Mouse (Mus musculus): ENCODE data around the gene Cntn6. TPM values are rescaled to one million over a fixed set of nuclear protein-coding genes. Genes with fewer than 3 reads are reported as not detected.

The Cntn6 gene
- total and polyA plus RNA-seq, 3 experiments = 0.13 to 0.66 (median 0.30) TPM

DNA sequence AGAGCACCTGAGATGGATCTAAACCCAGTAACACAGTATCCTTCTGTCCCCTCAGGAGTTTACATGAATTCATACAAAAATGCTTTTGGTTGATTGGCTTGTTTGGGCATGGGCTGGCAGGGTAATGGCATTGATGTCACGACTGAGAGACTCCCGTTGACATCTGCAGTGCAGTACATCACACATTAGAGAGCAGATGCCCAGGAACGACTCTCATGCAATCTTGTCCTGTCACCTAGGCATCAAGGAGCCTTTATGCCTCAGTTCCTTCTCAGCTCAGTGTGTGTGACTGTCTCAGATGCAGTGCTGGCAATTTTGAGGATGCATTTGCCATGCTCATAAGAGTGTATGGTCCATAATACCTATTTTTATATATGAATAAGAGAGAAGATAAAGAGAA is 195.4 kb downstream of the Cntn6 start:
- DNase-seq (ENCODE audit: extremely low read depth) = no peak
- H3K36me3 ChIP-seq (replicated peaks in 1 of 2; ENCODE audit: control insufficient read depth in 1 of 2, insufficient read depth in 1 of 2, low read length in 1 of 2) = peaks cover 0 to 2% of the 10 kb centered on the region in 2 experiments
- in situ Hi-C loops (cut with MboI; ENCODE audit: low pct_ligation_motif_present, low pct_unique_long_range_greater_than_20kb, low sequenced_read_pairs) = no loop called here
- TF ChIP-seq SMC3 (IDR thresholded peaks at IDR 0.05; ENCODE audit: low read depth, low read length) (no peak), CHD1 (IDR thresholded peaks at IDR 0.05; ENCODE audit: low read depth, low read length) (no peak), MXI1 (IDR thresholded peaks at IDR 0.05; ENCODE audit: low read depth, low read length) (no peak), CTCF (conservative IDR thresholded peaks at IDR 0.05 in 1 of 2, IDR thresholded peaks at IDR 0.05 in 1 of 2; ENCODE audit: low read depth in 2 of 2, low read length in 2 of 2) (no peak), MAX (IDR thresholded peaks at IDR 0.05; ENCODE audit: low read length) (no peak), RAD21 (IDR thresholded peaks at IDR 0.05; ENCODE audit: low read depth, low read length) (no peak), USF2 (conservative IDR thresholded peaks at IDR 0.05; ENCODE audit: low read depth, low read length) (no peak), IRF4 (IDR thresholded peaks at IDR 0.05; ENCODE audit: low read depth, low read length) (no peak), E2F4 (IDR thresholded peaks at IDR 0.05; ENCODE audit: insufficient replicate concordance, low read depth, low read length) (no peak), USF1 (IDR thresholded peaks at IDR 0.05; ENCODE audit: low read depth, low read length) (no peak), TCF12 (IDR thresholded peaks at IDR 0.05; ENCODE audit: low read depth, low read length) (no peak), ETS1 (conservative IDR thresholded peaks at IDR 0.05; ENCODE audit: low read depth, low read length) (no peak), UBTF (IDR thresholded peaks at IDR 0.05; ENCODE audit: low read depth, low read length) (no peak), ZC3H11A (IDR thresholded peaks at IDR 0.05; ENCODE audit: low read depth, low read length) (no peak), PAX5 (IDR thresholded peaks at IDR 0.05; ENCODE audit: low read length) (no peak), NELFE (IDR thresholded peaks at IDR 0.05; ENCODE audit: low read depth, low read length) (no peak), NRF1 (IDR thresholded peaks at IDR 0.05; ENCODE audit: low read depth, low read length) (no peak), SIN3A (IDR thresholded peaks at IDR 0.05; ENCODE audit: low read length) (no peak), HCFC1 (IDR thresholded peaks at IDR 0.05; ENCODE audit: low read depth, low read length) (no peak)
- no peak overlapping the region for H3K4me3 ChIP-seq (replicated peaks in 1 of 3; ENCODE audit: low read depth in 2 of 3, low read length in 2 of 3, poor library complexity in 1 of 3)
- H3K9me3 ChIP-seq (replicated peaks; ENCODE audit: low read length) = peaks cover 2% of the 10 kb centered on the region
- dilution Hi-C loops (cut with MboI; ENCODE audit: extremely low pct_ligation_motif_present, extremely low pct_unique_long_range_greater_than_20kb, low sequenced_read_pairs) = no loop called here
- no peaks in the 10 kb centered on the region for H3K4me1 ChIP-seq (ENCODE audit: control insufficient read depth in 1 of 2, insufficient read depth in 2 of 2)
- no peaks in the 10 kb centered on the region for H3K79me2 ChIP-seq (replicated peaks; ENCODE audit: control insufficient read depth, extremely low read depth, insufficient read depth, poor library complexity, severe bottlenecking)
- H3K9ac ChIP-seq (ENCODE audit: insufficient read depth, low read depth) = no peak overlapping the region
- no peak overlapping the region for H3K27ac ChIP-seq (ENCODE audit: insufficient read depth, low read depth)
- H3K27me3 ChIP-seq (replicated peaks) = no peaks in the 10 kb centered on the region
- no peak overlapping the region for H3K4me2 ChIP-seq (ENCODE audit: insufficient read depth, low read depth, poor library complexity, severe bottlenecking)

GRCm38 (mm10) chr6:104688439-104689125 is 196.0 kb downstream of the Cntn6 start:
- Histone ChIP-seq H3K4me1 (ENCODE audit: control insufficient read depth in 1 of 2, insufficient read depth in 2 of 2) (no peaks in the 10 kb centered on the region), H3K4me2 (ENCODE audit: insufficient read depth, low read depth, poor library complexity, severe bottlenecking) (no peak overlapping the region), H3K27me3 (replicated peaks) (no peaks in the 10 kb centered on the region), H3K4me3 (replicated peaks in 1 of 3; ENCODE audit: low read depth in 2 of 3, low read length in 2 of 3, poor library complexity in 1 of 3) (no peak overlapping the region), H3K79me2 (replicated peaks; ENCODE audit: control insufficient read depth, extremely low read depth, insufficient read depth, poor library complexity, severe bottlenecking) (no peaks in the 10 kb centered on the region), H3K36me3 (replicated peaks in 1 of 2; ENCODE audit: control insufficient read depth in 1 of 2, insufficient read depth in 1 of 2, low read length in 1 of 2) (peaks cover 0 to 2% of the 10 kb centered on the region in 2 experiments), H3K27ac (ENCODE audit: insufficient read depth, low read depth) (no peak overlapping the region), H3K9me3 (replicated peaks; ENCODE audit: low read length) (peaks cover 2% of the 10 kb centered on the region), H3K9ac (ENCODE audit: insufficient read depth, low read depth) (no peak overlapping the region)
- dilution Hi-C loops (cut with MboI; ENCODE audit: extremely low pct_ligation_motif_present, extremely low pct_unique_long_range_greater_than_20kb, low sequenced_read_pairs) = no loop called here
- TF ChIP-seq MAFK (IDR thresholded peaks at IDR 0.05; ENCODE audit: insufficient replicate concordance, low read length) (no peak), SMC3 (IDR thresholded peaks at IDR 0.05; ENCODE audit: low read depth, low read length) (no peak), PAX5 (IDR thresholded peaks at IDR 0.05; ENCODE audit: low read length) (no peak), TCF12 (IDR thresholded peaks at IDR 0.05; ENCODE audit: low read depth, low read length) (no peak), CHD2 (IDR thresholded peaks at IDR 0.05; ENCODE audit: low read length) (no peak), IRF4 (IDR thresholded peaks at IDR 0.05; ENCODE audit: low read depth, low read length) (no peak), BHLHE40 (IDR thresholded peaks at IDR 0.05; ENCODE audit: low read depth, low read length) (no peak), UBTF (IDR thresholded peaks at IDR 0.05; ENCODE audit: low read depth, low read length) (no peak), HCFC1 (IDR thresholded peaks at IDR 0.05; ENCODE audit: low read depth, low read length) (no peak), MEF2A (IDR thresholded peaks at IDR 0.05; ENCODE audit: borderline replicate concordance, low read depth, low read length) (no peak), JUN (IDR thresholded peaks at IDR 0.05; ENCODE audit: insufficient read depth, low read depth, low read length) (no peak), JUND (conservative IDR thresholded peaks at IDR 0.05; ENCODE audit: low read depth, low read length) (no peak), MYC (IDR thresholded peaks at IDR 0.05; ENCODE audit: low read depth, low read length) (no peak), MAX (IDR thresholded peaks at IDR 0.05; ENCODE audit: low read length) (no peak), ELF1 (IDR thresholded peaks at IDR 0.05; ENCODE audit: low read depth, low read length) (no peak), CTCF (conservative IDR thresholded peaks at IDR 0.05 in 1 of 2, IDR thresholded peaks at IDR 0.05 in 1 of 2; ENCODE audit: low read depth in 2 of 2, low read length in 2 of 2) (no peak), USF2 (conservative IDR thresholded peaks at IDR 0.05; ENCODE audit: low read depth, low read length) (no peak)
- in situ Hi-C loops (cut with MboI; ENCODE audit: low pct_ligation_motif_present, low pct_unique_long_range_greater_than_20kb, low sequenced_read_pairs) = no loop called here
- DNase-seq (ENCODE audit: extremely low read depth) = no peak

Measured in CH12.LX (cell line).